Mouse (Mus musculus) olfactory bulb, adult 2 months (tissue): Measurements from ENCODE around the gene Lef1. TPM values are rescaled to one million over a fixed set of nuclear protein-coding genes. Genes with fewer than 3 reads are reported as not detected.

ENCODE experiments used
- H3K27ac ChIP-seq: fragments of 200-500 bp; 2 replicates; pipeline ENCODE4 v1.5.1; 2012; ENCODE audit warnings: low read depth, low read length; ENCODE audit not compliant: insufficient read depth
- H3K4me1 ChIP-seq: fragments of 200-500 bp; 2 replicates; pipeline ENCODE4 v1.6.1; 2012; ENCODE audit warnings: low read length; ENCODE audit not compliant: control insufficient read depth, insufficient read depth
- H3K4me3 ChIP-seq: fragments of 200-500 bp; 2 replicates; pipeline ENCODE4 v1.5.1; 2012; ENCODE audit warnings: mild to moderate bottlenecking, low read depth, low read length, moderate library complexity; ENCODE audit not compliant: insufficient read depth
- CTCF ChIP-seq: fragments of 200-500 bp; IDR thresholded peaks from 2 replicates; pipeline ENCODE4 v1.5.1; 2012; ENCODE audit warnings: low read depth, mild to moderate bottlenecking, low read length, moderate library complexity; ENCODE audit not compliant: insufficient read depth
- POLR2A ChIP-seq: fragments of 200-500 bp; IDR thresholded peaks from 2 replicates; pipeline ENCODE4 v1.6.1; 2012; ENCODE audit warnings: mild to moderate bottlenecking, low read depth, low read length, moderate library complexity; ENCODE audit not compliant: insufficient read depth
- WGBS: fragments of 180-500 bp; shearing (Covaris S2); methylation state at CpG from one replicate; pipeline ENCODE4 v1.1.7; 2018; 5-methylcytosine and 5-hydroxymethylcytosine counted together
- polyA plus RNA-seq: library from polyadenylated mRNA; stranded (reverse); fragments of >200 nt; gene quantifications from 2 replicates; pipeline ENCODE4 v1.2.4, GENCODE M21; 2012; ENCODE audit warnings: low replicate concordance; ENCODE audit not compliant: missing spikeins, insufficient read depth, insufficient read length

Gene Lef1
- polyA plus RNA-seq, 1 experiment: 238 TPM

DNA sequence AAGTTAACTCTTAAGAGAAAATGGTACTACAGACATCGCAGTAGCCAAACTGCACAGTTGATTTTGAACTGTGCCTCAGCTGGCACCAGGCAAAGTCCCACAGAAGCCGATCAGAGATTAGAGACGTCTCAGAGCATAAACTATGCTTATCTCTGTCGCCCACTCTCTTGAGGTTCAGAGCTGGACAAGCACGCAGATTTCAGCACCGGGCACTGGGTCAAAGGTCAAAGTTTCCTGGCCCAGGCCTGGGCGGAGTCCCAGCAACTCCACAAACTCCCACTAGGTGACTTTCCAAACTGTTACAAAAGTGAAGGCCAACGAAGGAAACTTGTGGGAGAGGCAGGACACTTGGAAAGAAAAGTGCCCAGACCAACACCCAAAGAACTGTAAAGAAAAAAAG lies 160.9 kb downstream of the Lef1 start:
- Histone ChIP-seq H3K4me3 (peak overlapping the region; percentile 72), H3K27ac (no peak overlapping the region), H3K4me1 (no peaks in the 10 kb centered on the region)
- WGBS: 23% methylated on average over 8 of the region's 8 CpGs
- TF ChIP-seq CTCF: no peak
- TF ChIP-seq POLR2A: no peak

DNA sequence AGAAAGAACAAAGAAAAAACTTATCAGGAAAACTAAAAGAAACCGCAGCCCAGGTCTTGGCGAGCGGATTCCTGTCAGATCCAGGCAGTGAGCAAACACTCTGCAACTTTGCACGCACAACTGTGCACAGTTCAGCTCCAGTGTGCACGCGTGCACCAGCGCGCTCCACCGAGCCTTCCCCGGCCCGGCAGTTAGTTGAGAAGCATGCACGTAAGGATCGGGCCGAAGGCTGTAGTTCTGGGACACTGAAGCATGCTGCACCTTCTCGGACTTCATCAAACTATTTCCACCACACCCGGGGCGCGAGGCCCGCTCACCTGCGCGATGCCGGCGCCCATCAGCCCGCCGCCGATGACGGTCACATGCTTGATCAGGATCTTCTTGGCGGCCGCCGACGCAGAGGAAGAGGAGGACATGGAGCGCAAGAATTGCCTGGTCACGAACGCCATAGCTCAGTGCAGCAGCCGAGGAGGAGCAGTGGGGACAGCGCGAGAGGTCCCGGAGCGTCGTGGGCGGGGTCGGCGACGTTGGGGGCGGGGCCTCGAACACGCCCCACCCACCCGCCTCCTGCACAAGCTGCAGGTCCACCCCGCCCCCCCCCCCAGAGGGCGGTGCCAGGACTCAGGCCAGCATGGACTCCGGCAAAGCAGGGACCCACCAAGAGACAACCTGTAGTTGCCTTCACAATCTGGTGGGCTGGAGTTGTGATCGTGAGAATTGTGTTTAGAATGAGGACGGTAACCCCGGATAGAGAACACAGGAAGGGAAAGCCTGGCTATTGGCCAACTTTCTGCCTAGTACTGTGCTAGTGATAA lies 161.5 kb downstream of the Lef1 start, which contains the start of gene Hadh:
Hadh (minus strand) TSS at position 543 of the 815 bp plus-strand sequence.
- WGBS: under 1% methylated on average over 53 of the region's 54 CpGs
- no peaks in the 10 kb centered on the region for H3K4me1 ChIP-seq
- peak within 1 kb of the TSS; percentile 72 for H3K4me3 ChIP-seq
- peak within 1 kb of the TSS; percentile 21; the same call in 1 of the 2 replicates for H3K27ac ChIP-seq
- TF ChIP-seq POLR2A (no peak), CTCF (no peak)

DNA sequence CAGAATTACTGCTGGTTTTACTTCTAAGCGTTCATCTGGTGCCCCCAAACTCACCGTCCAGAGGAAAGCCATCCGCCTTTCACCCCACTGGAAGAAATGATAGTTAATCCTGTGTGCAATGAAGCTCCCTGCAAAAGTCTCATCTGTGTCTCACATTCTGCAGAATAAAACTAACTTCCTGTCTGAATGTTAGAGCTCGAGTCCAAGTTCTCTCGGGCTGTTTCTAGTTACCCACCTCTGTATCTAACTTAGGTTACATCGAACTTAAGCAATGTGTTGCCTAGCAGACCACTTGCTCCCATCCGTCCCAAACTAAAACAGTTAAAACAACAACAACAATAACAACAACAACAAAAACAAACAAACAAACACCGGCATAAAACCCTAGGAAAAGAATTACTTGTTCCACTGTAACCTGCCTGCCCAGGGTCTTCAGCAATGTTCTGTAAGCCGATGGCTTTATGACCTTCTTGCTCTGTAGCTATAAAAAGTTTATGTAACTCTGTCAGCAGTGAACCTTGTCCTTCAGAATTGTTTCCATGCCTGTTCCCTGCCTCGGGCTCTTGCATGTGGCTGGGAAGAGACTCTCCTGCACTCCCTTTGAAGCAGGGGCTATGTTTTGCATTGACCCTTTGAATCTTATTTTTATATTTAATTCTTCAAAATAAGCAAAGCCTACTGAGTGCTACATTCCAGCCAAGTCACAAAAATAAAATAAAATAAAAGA lies 162.3 kb downstream of the Lef1 start:
- 42% methylated on average over 10 of the region's 10 CpGs for WGBS
- H3K4me3 ChIP-seq: peak overlapping the region; percentile 72
- no peaks in the 10 kb centered on the region for H3K4me1 ChIP-seq
- TF ChIP-seq POLR2A (no peak), CTCF (no peak)
- H3K27ac ChIP-seq: peak overlapping the region; percentile 21; the same call in 1 of the 2 replicates

Other genes starting within 250 kb of the Lef1 start
- gene Hadh, start 161.6 kb downstream of the Lef1 start, polyA plus RNA-seq: not detected in 2 replicates
- gene Cyp2u1, start 192.8 kb downstream of the Lef1 start, polyA plus RNA-seq: not detected in 2 replicates